Mouse (Mus musculus) neural tube, embryonic 14.5 days (tissue): ENCODE data around the gene Rheb. TPM values are rescaled to one million over a fixed set of nuclear protein-coding genes. Genes with fewer than 3 reads are reported as not detected.
"Not testable (repeated sequence)": the region's sequence is repeated elsewhere in the genome, so short reads cannot be mapped to it uniquely, and the experiment has no call there.

Experiments
- ATAC-seq: fragments of 200-750 bp; cut with Nextera tagmentation; 2 replicates; pipeline ENCODE4 v1.8.0; 2017; ENCODE audit warnings: low read depth, mild to moderate bottlenecking, moderate TSS enrichment, moderate library complexity
- H3K27ac ChIP-seq: fragments of 300-500 bp; sonication (generic); 2 replicates; pipeline ENCODE4 v1.5.1; 2014; ENCODE audit warnings: low read depth, mild to moderate bottlenecking, control low read depth, low read length, moderate library complexity, mixed read lengths
- H3K27me3 ChIP-seq: fragments of 300-500 bp; sonication (generic); 2 replicates; pipeline ENCODE4 v1.6.1; 2014; ENCODE audit warnings: low read length; ENCODE audit not compliant: control insufficient read depth, insufficient read depth
- H3K36me3 ChIP-seq: fragments of 300-500 bp; sonication (generic); 2 replicates; pipeline ENCODE4 v1.6.1; 2014; ENCODE audit warnings: low read length, mixed read lengths; ENCODE audit not compliant: control insufficient read depth, insufficient read depth
- H3K4me1 ChIP-seq: fragments of 300-500 bp; sonication (generic); 2 replicates; pipeline ENCODE4 v1.6.1; 2014; ENCODE audit warnings: low read length; ENCODE audit not compliant: control insufficient read depth, insufficient read depth
- H3K4me2 ChIP-seq: fragments of 300-500 bp; sonication (generic); 2 replicates; pipeline ENCODE4 v1.6.1; 2014; ENCODE audit warnings: mild to moderate bottlenecking, low read depth, low read length, control low read depth
- H3K4me3 ChIP-seq: fragments of 300-500 bp; sonication (generic); 2 replicates; pipeline ENCODE4 v1.5.1; 2014; ENCODE audit warnings: low read depth, low read length, control low read depth, mixed read lengths
- H3K9ac ChIP-seq: fragments of 300-500 bp; sonication (generic); replicated peaks from 2 replicates; pipeline ENCODE4 v1.6.1; 2014; ENCODE audit warnings: low read depth, mild to moderate bottlenecking, control low read depth, low read length, mixed read lengths
- H3K9me3 ChIP-seq: fragments of 300-500 bp; sonication (generic); 2 replicates; pipeline ENCODE4 v1.6.1; 2016; ENCODE audit warnings: low read length; ENCODE audit not compliant: control insufficient read depth
- WGBS: fragments of 180-500 bp; shearing (Covaris S2); extraction: QIAGEN DNeasy Blood & Tissue Kit; methylation state at CpG from one replicate; pipeline ENCODE4 v1.1.7; 2014; 5-methylcytosine and 5-hydroxymethylcytosine counted together
- polyA plus RNA-seq: library from polyadenylated mRNA; unstranded; fragments of >200 nt; fragmentation: Nextera tagmentation; extraction: Ambion mirVana; gene quantifications from 2 replicates; pipeline ENCODE4 v1.2.1, GENCODE M21; 2014

Rheb gene
- polyA plus RNA-seq, 1 experiment from 2014 or later = 222 TPM

GRCm38 (mm10) chr5:24827173-24827572 is 15.3 kb downstream of the Rheb start:
- H3K9ac ChIP-seq = no peak overlapping the region
- 91% methylated on average over 2 of the region's 2 CpGs for WGBS
- H3K27me3 ChIP-seq = no peaks in the 10 kb centered on the region
- no peak overlapping the region for H3K27ac ChIP-seq
- no peak for ATAC-seq
- no peaks in the 10 kb centered on the region for H3K9me3 ChIP-seq
- H3K36me3 ChIP-seq = no peaks in the 10 kb centered on the region
- no peak overlapping the region for H3K4me3 ChIP-seq
- 0 out of 2 replicates have a peak, but pooled peaks cover 2% of the 10 kb centered on the region for H3K4me1 ChIP-seq
- H3K4me2 ChIP-seq = no peak overlapping the region

- ATAC-seq = no peak
- Histone ChIP-seq H3K27ac (no peak overlapping the region), H3K36me3 (no peaks in the 10 kb centered on the region), H3K4me1 (0 out of 2 replicates have a peak, but pooled peaks cover 5% of the 10 kb centered on the region), H3K27me3 (no peaks in the 10 kb centered on the region), H3K9ac (no peak overlapping the region), H3K4me2 (no peak overlapping the region), H3K4me3 (no peak overlapping the region), H3K9me3 (no peaks in the 10 kb centered on the region)
- WGBS = 92% methylated on average over 9 of the region's 9 CpGs
Observed at GRCm38 (mm10) chr5:24826056-24826770, 16.2 kb downstream of the Rheb start.

DNA sequence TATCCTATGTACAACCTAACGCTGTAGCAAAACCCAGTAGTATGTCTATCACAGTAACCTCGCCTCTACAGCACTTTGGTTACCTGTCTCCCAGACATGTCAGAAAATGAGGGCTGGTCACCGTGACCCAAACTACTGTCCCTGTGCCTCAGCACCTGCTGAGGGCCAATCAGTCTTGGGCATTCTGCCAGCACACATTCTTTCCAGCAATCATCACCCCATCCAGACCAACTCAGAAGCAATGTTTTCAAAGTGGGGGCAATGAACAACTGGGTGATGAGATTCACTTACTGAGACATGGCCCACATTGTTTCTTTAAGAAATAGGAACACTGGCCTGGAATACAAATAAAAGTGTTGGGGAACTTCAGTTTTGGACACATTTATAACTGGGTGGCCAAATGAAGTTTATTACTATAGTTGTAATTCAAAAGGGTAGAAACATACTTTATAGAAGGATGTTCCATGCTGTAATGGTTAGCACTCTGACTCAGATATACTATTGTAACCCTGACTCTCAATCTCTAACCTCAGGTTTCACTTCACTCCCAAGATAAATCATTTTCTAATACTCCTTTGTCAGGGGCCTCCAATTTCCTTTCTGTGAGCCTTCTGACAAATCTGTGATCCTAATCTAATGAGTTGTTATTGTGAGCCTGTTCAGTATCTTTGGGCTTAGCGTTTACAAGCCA is 16.9 kb downstream of the Rheb start:
- ATAC-seq = no peak
- H3K4me3 ChIP-seq = no peak overlapping the region
- no peak overlapping the region for H3K27ac ChIP-seq
- no peak overlapping the region for H3K4me2 ChIP-seq
- H3K36me3 ChIP-seq = no peaks in the 10 kb centered on the region
- 0 out of 2 replicates have a peak, but pooled peaks cover 6% of the 10 kb centered on the region for H3K4me1 ChIP-seq
- H3K9ac ChIP-seq = no peak overlapping the region
- H3K27me3 ChIP-seq = no peaks in the 10 kb centered on the region
- 81% methylated on average over 4 of the region's 4 CpGs for WGBS
- H3K9me3 ChIP-seq = no peaks in the 10 kb centered on the region

DNA sequence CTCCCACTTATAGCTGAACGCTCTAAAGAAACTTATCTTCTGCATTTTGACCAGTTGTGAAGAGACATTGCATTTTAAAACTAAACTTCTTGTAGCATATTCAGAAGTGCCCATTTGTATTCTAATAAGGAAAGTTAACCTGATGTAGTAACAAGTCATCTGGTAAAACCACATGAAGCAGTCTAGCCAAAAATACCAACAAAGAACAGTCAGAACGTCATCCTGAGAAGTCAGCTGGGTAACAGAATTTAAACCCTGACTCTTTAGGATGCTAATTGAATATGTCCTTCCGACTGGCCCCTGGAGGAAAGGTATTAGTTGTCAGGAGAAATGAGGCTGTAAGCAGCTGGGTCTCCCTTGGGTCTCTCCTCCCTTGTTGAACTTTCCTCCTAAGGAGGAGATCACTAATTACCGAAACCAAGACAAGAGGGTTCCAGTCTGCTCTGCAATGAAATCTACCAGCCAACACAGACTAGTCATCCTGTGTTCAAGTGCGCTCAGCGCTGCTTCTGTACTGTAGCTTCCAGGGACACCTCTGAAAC is 18.5 kb downstream of the Rheb start:
- no peak overlapping the region for H3K4me3 ChIP-seq
- H3K36me3 ChIP-seq = no peaks in the 10 kb centered on the region
- H3K27ac ChIP-seq = no peak overlapping the region
- WGBS = 72% methylated on average over 6 of the region's 6 CpGs
- H3K4me2 ChIP-seq = no peak overlapping the region
- no peak overlapping the region for H3K9ac ChIP-seq
- ATAC-seq = no peak
- H3K27me3 ChIP-seq = no peaks in the 10 kb centered on the region
- H3K4me1 ChIP-seq = 0 out of 2 replicates have a peak, but pooled peaks cover 6% of the 10 kb centered on the region
- H3K9me3 ChIP-seq = no peaks in the 10 kb centered on the region

DNA sequence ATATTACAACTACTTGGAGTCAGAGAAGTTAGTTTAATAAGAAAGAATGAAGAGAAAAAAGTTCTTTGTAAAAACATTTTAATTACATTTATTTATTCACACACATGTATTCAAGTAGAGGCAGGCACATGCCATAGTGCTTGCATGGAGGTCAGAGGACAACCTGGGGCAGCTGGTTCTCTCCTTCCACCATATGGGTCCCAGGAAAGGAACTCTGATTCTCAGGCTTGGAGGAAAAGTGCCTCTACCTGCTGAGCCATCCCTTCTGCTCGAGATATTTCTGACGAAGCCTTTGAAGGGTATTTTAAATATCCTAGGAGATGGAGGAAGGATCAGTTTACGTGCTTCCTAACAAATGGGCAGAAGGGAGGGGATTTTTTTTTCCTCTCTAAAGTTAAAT is 19.6 kb downstream of the Rheb start:
- 0 out of 2 replicates have a peak, but pooled peaks cover 6% of the 10 kb centered on the region for H3K4me1 ChIP-seq
- H3K27ac ChIP-seq = no peak overlapping the region
- ATAC-seq = no peak
- H3K4me2 ChIP-seq = no peak overlapping the region
- no peak overlapping the region for H3K4me3 ChIP-seq
- no peaks in the 10 kb centered on the region for H3K9me3 ChIP-seq
- H3K36me3 ChIP-seq = no peaks in the 10 kb centered on the region
- no peaks in the 10 kb centered on the region for H3K27me3 ChIP-seq
- H3K9ac ChIP-seq = no peak overlapping the region
- WGBS = 72% methylated on average over 3 of the region's 3 CpGs

GRCm38 (mm10) chr5:24822231-24822630 is 20.2 kb downstream of the Rheb start:
- not testable (repeated sequence) for H3K27me3 ChIP-seq, H3K36me3 ChIP-seq, H3K4me3 ChIP-seq, H3K9me3 ChIP-seq, ATAC-seq, H3K4me2 ChIP-seq, H3K27ac ChIP-seq, H3K4me1 ChIP-seq, H3K9ac ChIP-seq
- WGBS = 86% methylated on average over 3 of the region's 3 CpGs

DNA sequence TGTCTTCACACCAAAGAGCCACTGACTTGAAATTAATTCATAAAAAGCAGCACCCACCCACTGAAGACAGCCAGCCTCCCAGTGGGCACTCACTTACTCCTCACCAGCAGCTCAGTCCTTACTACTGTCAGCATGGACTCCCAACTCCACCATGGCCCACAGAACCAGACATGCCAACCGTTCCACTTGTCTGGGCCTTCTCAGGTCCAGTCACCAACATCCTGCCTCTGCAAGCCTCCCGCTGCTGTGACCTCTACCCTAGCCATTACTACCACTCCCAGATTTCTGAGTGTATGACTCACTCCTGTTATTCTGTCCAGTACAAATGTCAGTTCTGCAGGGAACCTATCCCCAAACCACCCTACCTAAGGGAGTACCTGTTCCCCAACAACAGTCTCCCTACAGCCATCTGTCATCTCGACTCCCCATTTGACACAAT is 21.0 kb downstream of the Rheb start:
- peaks cover 7% of the 10 kb centered on the region; the same call in 1 of the 2 replicates for H3K36me3 ChIP-seq
- no peaks in the 10 kb centered on the region for H3K27me3 ChIP-seq
- no peaks in the 10 kb centered on the region for H3K9me3 ChIP-seq
- no peak overlapping the region for H3K27ac ChIP-seq
- H3K4me2 ChIP-seq = no peak overlapping the region
- no peak overlapping the region for H3K9ac ChIP-seq
- no peak overlapping the region for H3K4me3 ChIP-seq
- 0 out of 2 replicates have a peak, but pooled peaks cover 6% of the 10 kb centered on the region for H3K4me1 ChIP-seq
- 87% methylated on average over 3 of the region's 3 CpGs for WGBS
- ATAC-seq = no peak

DNA sequence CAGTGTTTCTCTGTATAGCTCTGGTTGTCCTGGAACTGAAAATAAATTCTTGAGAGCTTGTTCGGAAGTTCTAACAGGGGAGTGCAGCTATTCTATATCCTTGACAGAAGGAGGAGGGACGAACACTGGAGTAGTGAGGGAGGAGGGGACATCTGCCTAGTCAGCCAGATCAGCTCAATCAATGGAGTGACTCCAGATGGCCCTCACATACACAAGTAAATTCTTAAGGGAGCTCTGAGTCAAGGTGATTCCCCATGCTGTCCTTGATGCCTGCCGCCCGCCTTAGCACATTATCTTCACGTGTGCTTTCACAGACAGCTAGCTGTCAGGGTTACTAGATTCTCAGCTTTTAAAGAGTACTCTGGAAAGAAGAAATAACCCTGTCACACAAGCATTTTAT is 21.8 kb downstream of the Rheb start:
- no peak for ATAC-seq
- peaks cover 7% of the 10 kb centered on the region; the same call in 1 of the 2 replicates for H3K36me3 ChIP-seq
- no peak overlapping the region for H3K4me3 ChIP-seq
- H3K9me3 ChIP-seq = no peaks in the 10 kb centered on the region
- 0 out of 2 replicates have a peak, but pooled peaks cover 6% of the 10 kb centered on the region for H3K4me1 ChIP-seq
- 55% methylated on average over 5 of the region's 5 CpGs for WGBS
- H3K27me3 ChIP-seq = no peaks in the 10 kb centered on the region
- no peak overlapping the region for H3K27ac ChIP-seq
- H3K4me2 ChIP-seq = no peak overlapping the region
- no peak overlapping the region for H3K9ac ChIP-seq

GRCm38 (mm10) chr5:24817191-24817590 is 25.2 kb downstream of the Rheb start:
- Histone ChIP-seq H3K9me3 (no peaks in the 10 kb centered on the region), H3K27ac (no peak overlapping the region), H3K9ac (no peak overlapping the region), H3K27me3 (no peaks in the 10 kb centered on the region), H3K4me1 (0 out of 2 replicates have a peak, but pooled peaks cover 4% of the 10 kb centered on the region), H3K4me3 (no peak overlapping the region), H3K36me3 (peaks cover 16% of the 10 kb centered on the region; the same call in 1 of the 2 replicates), H3K4me2 (no peak overlapping the region)
- 67% methylated on average over 4 of the region's 4 CpGs for WGBS
- ATAC-seq = no peak
